Mouse (Mus musculus): Measurements from ENCODE around the gene Cib3. TPM values are rescaled to one million over a fixed set of nuclear protein-coding genes. Genes with fewer than 3 reads are reported as not detected.
A peak's percentile ranks its signal among the peaks of the same experiment; 100 is the strongest.

The Cib3 gene
- polyA plus RNA-seq, 1 experiment from 2014 or later, result not detected

DNA sequence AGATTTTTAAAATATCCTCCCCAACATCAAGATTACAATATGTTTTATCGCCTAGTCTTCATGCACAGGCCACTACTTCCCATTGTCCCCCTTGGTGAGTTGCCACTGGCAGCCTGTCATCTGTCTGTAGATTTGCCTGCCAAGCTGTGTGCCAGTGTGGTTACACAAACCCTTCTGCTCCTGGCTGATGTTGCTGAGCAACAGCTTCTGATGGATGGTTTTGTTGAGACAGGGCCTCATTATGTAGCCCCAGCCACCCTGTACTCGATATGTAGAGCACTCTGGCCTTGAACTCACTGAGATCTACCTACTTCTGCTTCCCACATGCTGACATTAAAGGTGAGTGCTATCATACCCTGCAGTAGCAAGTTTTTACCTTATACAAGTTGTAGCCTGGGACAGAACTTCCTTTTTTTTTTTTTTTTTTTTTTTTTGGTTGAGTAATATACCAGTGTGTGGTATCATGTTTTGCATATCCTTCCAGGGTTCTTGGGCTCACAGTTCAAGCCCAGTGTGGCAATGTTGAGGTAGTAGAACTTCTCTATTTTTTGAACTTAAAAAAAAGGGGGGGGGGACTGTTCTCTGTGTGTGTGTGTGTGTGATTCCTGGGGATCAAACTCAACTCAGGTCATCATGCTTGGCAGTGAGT, 29.0 kb downstream of the Cib3 start:
- Histone ChIP-seq H3K4me3 (ENCODE audit: low read length) (no peak overlapping the region), H3K27me3 (ENCODE audit: insufficient read depth, low read length) (no peaks in the 10 kb centered on the region), H3K27ac (ENCODE audit: low read length) (no peak overlapping the region), H3K9me3 (ENCODE audit: low read length) (no peaks in the 10 kb centered on the region), H3K4me2 (replicated peaks; ENCODE audit: low read depth, low read length) (no peak overlapping the region), H3K36me3 (ENCODE audit: insufficient read depth, low read length) (peaks cover 24% of the 10 kb centered on the region), H3K4me1 (ENCODE audit: insufficient read depth, low read length) (no peaks in the 10 kb centered on the region), H3K9ac (replicated peaks; ENCODE audit: low read length) (no peak overlapping the region)
- WGBS, result 95% methylated on average over 2 of the region's 2 CpGs
- no peak for ATAC-seq (ENCODE audit: low FRiP score, low TSS enrichment)

DNA sequence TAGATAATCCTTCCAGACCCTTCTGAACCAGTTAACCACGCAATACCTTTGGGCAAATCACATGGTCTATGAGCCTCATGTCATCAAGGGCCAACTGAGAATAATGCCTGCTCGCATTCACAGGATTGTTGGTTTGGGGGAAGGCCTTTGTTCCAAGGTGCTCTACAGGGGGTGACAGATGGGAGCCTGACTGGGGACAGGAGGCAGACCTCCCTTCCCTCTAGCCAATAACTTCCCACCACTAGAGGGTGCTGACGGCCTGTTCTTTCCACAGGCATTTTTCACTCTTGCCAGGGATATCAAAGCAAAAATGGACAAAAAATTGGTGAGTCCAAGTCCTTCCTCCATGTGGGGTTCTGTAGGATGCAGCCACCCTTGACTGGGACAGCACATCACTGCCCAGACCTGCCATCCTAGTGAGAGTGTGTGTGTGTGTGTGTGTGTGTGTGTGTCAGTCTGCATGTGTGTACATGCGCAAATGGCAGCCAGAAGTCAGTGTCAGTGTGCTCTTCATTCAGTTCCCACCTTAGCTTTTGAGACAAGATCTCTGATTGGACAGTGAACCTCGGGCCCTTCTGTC, 35.2 kb downstream of the Cib3 start:
- Histone ChIP-seq H3K27ac (ENCODE audit: low read length) (no peak overlapping the region), H3K4me3 (ENCODE audit: low read length) (no peak overlapping the region), H3K4me2 (replicated peaks; ENCODE audit: low read depth, low read length) (no peak overlapping the region), H3K27me3 (ENCODE audit: insufficient read depth, low read length) (no peaks in the 10 kb centered on the region), H3K9ac (replicated peaks; ENCODE audit: low read length) (no peak overlapping the region), H3K9me3 (ENCODE audit: low read length) (no peaks in the 10 kb centered on the region), H3K4me1 (ENCODE audit: insufficient read depth, low read length) (no peaks in the 10 kb centered on the region), H3K36me3 (ENCODE audit: insufficient read depth, low read length) (peaks cover 76% of the 10 kb centered on the region)
- 69% methylated on average over 5 of the region's 5 CpGs for WGBS
- ATAC-seq (ENCODE audit: low FRiP score, low TSS enrichment), result peak; percentile 53; the same call in 1 of the 2 replicates

DNA sequence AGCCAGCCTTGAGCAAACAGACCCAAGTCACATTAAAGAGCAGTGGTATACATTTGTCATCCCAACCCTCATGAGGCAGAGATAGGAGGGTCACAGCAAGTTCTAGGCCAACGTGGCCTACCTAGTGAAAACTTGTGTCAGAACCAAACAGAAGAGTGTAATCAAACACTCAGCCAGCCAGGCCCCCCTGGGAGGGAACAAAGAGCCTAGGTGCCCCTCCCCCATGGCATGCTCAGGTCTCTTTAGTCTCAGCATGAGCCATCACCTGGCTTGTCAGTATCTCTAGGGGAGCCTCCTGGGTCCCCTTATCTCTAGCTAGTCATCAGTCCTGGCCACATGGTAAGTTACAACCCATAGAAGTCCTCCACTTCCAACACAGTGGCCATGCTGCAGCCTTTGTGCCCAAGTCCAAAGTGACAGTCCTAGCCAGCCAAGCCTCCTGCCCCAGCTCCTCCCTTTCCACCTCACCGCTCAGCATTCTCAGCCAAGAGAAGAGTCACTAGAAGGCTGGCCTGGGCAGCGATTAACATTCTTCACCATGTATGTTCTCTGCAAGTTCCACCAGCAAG, 42.9 kb downstream of the Cib3 start:
- H3K9me3 ChIP-seq (ENCODE audit: low read length), result no peaks in the 10 kb centered on the region
- H3K36me3 ChIP-seq (ENCODE audit: insufficient read depth, low read length), result peaks cover 69% of the 10 kb centered on the region
- H3K27me3 ChIP-seq (ENCODE audit: insufficient read depth, low read length), result no peaks in the 10 kb centered on the region
- 82% methylated on average over 3 of the region's 3 CpGs for WGBS
- H3K9ac ChIP-seq (replicated peaks; ENCODE audit: low read length), result no peak overlapping the region
- no peak overlapping the region for H3K4me2 ChIP-seq (replicated peaks; ENCODE audit: low read depth, low read length)
- H3K4me1 ChIP-seq (ENCODE audit: insufficient read depth, low read length), result no peaks in the 10 kb centered on the region
- 0 out of 2 replicates have a peak, but pooled peaks have one; percentile 29 for ATAC-seq (ENCODE audit: low FRiP score, low TSS enrichment)
- no peak overlapping the region for H3K27ac ChIP-seq (ENCODE audit: low read length)
- H3K4me3 ChIP-seq (ENCODE audit: low read length), result no peak overlapping the region

DNA sequence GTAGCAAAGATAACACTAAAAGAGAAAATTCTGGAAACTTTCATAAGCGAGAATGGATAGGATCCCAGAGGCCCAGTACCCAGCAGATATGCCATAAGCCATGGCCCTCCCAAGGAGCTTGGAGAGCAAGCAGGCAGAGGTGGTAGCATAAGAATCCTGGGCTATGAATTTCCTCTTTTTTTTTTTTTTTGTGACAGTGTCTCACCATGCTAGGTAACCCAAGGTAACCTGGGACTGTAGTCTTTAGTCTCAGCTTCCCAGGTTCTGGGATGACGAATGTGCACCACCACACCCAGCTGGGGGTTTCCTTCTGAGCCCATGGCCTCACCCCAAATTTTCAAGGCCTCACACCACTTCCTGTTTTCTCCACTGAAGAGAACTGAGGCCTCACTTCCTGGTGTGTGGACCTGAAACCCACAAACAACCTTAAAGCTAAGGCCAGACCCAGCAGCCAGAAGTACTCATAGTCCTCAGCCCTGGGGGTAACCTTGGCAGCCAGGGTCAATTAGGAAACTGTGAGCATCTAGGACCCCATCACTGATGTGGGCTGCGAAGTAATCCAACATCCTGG, 43.5 kb downstream of the Cib3 start:
- no peak overlapping the region for H3K4me3 ChIP-seq (ENCODE audit: low read length)
- no peaks in the 10 kb centered on the region for H3K9me3 ChIP-seq (ENCODE audit: low read length)
- peaks cover 63% of the 10 kb centered on the region for H3K36me3 ChIP-seq (ENCODE audit: insufficient read depth, low read length)
- H3K4me1 ChIP-seq (ENCODE audit: insufficient read depth, low read length), result no peaks in the 10 kb centered on the region
- H3K27ac ChIP-seq (ENCODE audit: low read length), result no peak overlapping the region
- WGBS, result 87% methylated on average over 3 of the region's 3 CpGs
- no peak overlapping the region for H3K4me2 ChIP-seq (replicated peaks; ENCODE audit: low read depth, low read length)
- no peak overlapping the region for H3K9ac ChIP-seq (replicated peaks; ENCODE audit: low read length)
- H3K27me3 ChIP-seq (ENCODE audit: insufficient read depth, low read length), result no peaks in the 10 kb centered on the region
- no peak for ATAC-seq (ENCODE audit: low FRiP score, low TSS enrichment)

DNA sequence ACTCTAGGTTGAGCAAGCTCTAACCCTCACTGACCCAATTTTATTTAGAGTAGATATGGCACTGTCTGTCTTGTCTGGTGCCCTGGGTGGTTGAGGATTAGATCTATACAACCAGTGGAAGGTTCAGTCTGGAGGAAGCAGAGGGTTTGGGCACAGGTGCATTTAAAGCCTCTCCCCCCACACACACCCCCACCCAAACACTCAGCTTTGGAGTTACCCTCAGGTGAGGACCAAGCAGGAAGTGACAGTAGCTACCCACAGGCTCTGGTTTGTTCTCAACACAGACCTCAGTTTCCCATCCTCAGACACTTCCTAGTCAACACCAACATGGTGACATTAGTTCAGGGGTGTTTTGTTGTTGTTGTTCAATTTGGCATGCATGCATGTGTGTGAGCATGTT, 49.8 kb downstream of the Cib3 start:
- no peak for ATAC-seq (ENCODE audit: low FRiP score, low TSS enrichment)
- Histone ChIP-seq H3K4me2 (replicated peaks; ENCODE audit: low read depth, low read length) (no peak overlapping the region), H3K27me3 (ENCODE audit: insufficient read depth, low read length) (no peaks in the 10 kb centered on the region), H3K36me3 (ENCODE audit: insufficient read depth, low read length) (peaks cover 9% of the 10 kb centered on the region; the same call in 1 of the 2 replicates), H3K27ac (ENCODE audit: low read length) (no peak overlapping the region), H3K9ac (replicated peaks; ENCODE audit: low read length) (no peak overlapping the region), H3K9me3 (ENCODE audit: low read length) (no peaks in the 10 kb centered on the region), H3K4me3 (ENCODE audit: low read length) (no peak overlapping the region), H3K4me1 (ENCODE audit: insufficient read depth, low read length) (peaks cover 27% of the 10 kb centered on the region)

DNA sequence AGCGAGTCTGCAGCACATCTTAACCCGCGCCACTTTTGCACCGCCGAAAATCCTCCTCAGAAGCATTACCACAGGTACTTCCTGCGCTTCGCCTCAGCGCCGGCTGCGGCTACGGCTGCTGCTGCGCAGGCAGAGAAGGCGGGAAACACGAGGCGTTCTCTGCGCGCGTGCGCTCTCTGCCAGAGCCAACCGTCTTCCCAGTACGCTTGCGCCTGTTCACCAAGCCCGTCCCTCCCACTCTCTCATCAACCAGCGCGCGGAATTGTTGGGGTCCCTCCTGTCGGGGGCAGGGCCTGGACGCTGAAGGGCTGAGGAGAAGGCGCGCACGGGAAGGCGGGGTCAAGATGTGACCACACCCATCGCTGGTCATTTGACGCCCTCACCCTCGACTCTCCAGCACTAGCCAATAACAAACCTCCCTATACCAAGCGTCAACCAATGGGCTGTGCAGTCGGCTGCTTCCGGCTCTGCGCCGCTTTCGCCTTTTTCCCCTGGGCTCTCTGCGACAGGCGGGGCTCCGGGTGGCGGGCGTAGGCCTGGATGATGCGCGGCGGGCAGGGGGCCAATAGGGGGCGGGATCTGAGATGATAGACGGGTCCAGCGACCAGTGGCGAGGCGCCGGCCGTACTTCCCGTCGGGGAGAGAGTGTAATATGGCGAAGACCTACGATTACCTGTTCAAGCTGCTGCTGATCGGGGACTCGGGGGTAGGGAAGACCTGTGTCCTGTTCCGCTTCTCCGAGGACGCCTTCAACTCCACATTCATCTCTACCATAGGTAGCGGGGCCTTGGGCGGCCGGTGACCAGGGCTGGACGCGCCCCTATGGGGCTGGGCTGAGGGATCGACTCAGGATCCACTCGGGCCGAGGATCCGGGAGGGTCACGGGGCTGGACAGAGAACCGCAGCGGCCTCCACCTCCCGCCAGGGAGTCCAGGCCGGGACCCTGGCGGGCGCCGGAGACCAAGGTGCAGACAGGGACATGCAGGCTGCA, 51.6 kb downstream of the Cib3 start, which contains the start of gene Rab8a:
TSS of gene Rab8a (plus strand) at position 494 of the 991 bp plus-strand sequence.
- no peaks in the 10 kb centered on the region for H3K9me3 ChIP-seq (ENCODE audit: low read length)
- peaks cover 27% of the 10 kb centered on the region for H3K4me1 ChIP-seq (ENCODE audit: insufficient read depth, low read length)
- peak within 1 kb of the TSS; percentile 88 for H3K27ac ChIP-seq (ENCODE audit: low read length)
- peak within 1 kb of the TSS; percentile 88 for H3K9ac ChIP-seq (replicated peaks; ENCODE audit: low read length)
- peak; percentile 99 for ATAC-seq (ENCODE audit: low FRiP score, low TSS enrichment)
- H3K4me2 ChIP-seq (replicated peaks; ENCODE audit: low read depth, low read length), result peak within 1 kb of the TSS; percentile 82
- WGBS, result under 1% methylated on average over 82 of the region's 82 CpGs
- H3K36me3 ChIP-seq (ENCODE audit: insufficient read depth, low read length), result peaks cover 9% of the 10 kb centered on the region; the same call in 1 of the 2 replicates
- H3K27me3 ChIP-seq (ENCODE audit: insufficient read depth, low read length), result no peaks in the 10 kb centered on the region
- peak within 1 kb of the TSS; percentile 68 for H3K4me3 ChIP-seq (ENCODE audit: low read length)

DNA sequence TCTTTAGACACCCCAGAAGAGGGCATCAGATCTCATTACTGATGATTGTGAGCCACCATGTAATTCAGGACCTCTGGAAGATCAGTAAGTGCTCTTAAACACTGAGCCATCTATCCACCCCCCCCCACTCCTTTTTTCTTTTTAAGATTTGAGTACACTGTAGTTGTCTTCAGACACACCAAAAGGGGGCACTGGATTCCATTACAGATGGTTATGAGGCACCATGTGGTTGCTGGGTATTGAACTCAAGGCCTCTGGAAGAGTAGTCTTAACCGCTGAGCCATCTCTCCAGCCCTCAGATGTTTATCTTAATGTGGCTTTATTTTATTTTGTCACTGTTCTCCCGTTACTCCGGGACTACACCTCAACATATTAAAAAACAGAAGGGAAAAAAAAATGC, 52.6 kb downstream of the Cib3 start:
- peak overlapping the region; percentile 82 for H3K4me2 ChIP-seq (replicated peaks; ENCODE audit: low read depth, low read length)
- H3K9ac ChIP-seq (replicated peaks; ENCODE audit: low read length), result peak overlapping the region; percentile 73
- ATAC-seq (ENCODE audit: low FRiP score, low TSS enrichment), result no peak
- no peak overlapping the region for H3K27ac ChIP-seq (ENCODE audit: low read length)
- H3K9me3 ChIP-seq (ENCODE audit: low read length), result no peaks in the 10 kb centered on the region
- H3K36me3 ChIP-seq (ENCODE audit: insufficient read depth, low read length), result peaks cover 6% of the 10 kb centered on the region; the same call in 1 of the 2 replicates
- WGBS, result 51% methylated on average over 3 of the region's 3 CpGs
- H3K27me3 ChIP-seq (ENCODE audit: insufficient read depth, low read length), result no peaks in the 10 kb centered on the region
- H3K4me1 ChIP-seq (ENCODE audit: insufficient read depth, low read length), result peaks cover 27% of the 10 kb centered on the region
- peak overlapping the region; percentile 68 for H3K4me3 ChIP-seq (ENCODE audit: low read length)

DNA sequence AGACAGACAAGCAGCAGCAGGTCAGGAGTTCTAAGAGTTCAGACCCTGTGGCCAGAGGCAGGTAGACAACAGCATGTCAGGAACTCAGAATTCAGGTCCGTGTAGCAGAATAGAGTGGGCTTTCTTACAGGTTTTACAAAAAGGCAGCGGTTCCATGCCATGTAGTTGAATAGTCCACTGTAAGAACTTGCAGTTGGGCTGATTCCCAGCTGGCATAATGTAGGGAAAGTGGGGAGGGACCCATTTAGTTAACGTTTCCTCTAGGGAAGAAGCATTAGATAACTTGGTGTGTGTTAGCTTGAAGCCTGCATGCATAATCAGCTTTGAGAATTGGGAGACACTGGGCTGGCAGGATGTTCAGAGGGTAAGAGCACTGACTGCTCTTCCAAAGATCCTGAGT, 53.9 kb downstream of the Cib3 start:
- H3K36me3 ChIP-seq (ENCODE audit: insufficient read depth, low read length), result peaks cover 13% of the 10 kb centered on the region; the same call in 1 of the 2 replicates
- no peak overlapping the region for H3K9ac ChIP-seq (replicated peaks; ENCODE audit: low read length)
- no peak overlapping the region for H3K4me3 ChIP-seq (ENCODE audit: low read length)
- WGBS, result 82% methylated on average over 3 of the region's 3 CpGs
- H3K4me2 ChIP-seq (replicated peaks; ENCODE audit: low read depth, low read length), result no peak overlapping the region
- peaks cover 27% of the 10 kb centered on the region for H3K4me1 ChIP-seq (ENCODE audit: insufficient read depth, low read length)
- no peaks in the 10 kb centered on the region for H3K27me3 ChIP-seq (ENCODE audit: insufficient read depth, low read length)
- H3K9me3 ChIP-seq (ENCODE audit: low read length), result no peaks in the 10 kb centered on the region
- no peak for ATAC-seq (ENCODE audit: low FRiP score, low TSS enrichment)
- H3K27ac ChIP-seq (ENCODE audit: low read length), result no peak overlapping the region

GRCm38 (mm10) chr8:72158096-72158495, 54.5 kb downstream of the Cib3 start:
- WGBS, result 83% methylated on average over 2 of the region's 2 CpGs
- Histone ChIP-seq H3K27me3 (ENCODE audit: insufficient read depth, low read length) (no peaks in the 10 kb centered on the region), H3K36me3 (ENCODE audit: insufficient read depth, low read length) (peaks cover 16% of the 10 kb centered on the region), H3K4me3 (ENCODE audit: low read length) (no peak overlapping the region), H3K9ac (replicated peaks; ENCODE audit: low read length) (no peak overlapping the region), H3K27ac (ENCODE audit: low read length) (no peak overlapping the region), H3K4me2 (replicated peaks; ENCODE audit: low read depth, low read length) (no peak overlapping the region), H3K4me1 (ENCODE audit: insufficient read depth, low read length) (peaks cover 24% of the 10 kb centered on the region), H3K9me3 (ENCODE audit: low read length) (no peaks in the 10 kb centered on the region)
- ATAC-seq (ENCODE audit: low FRiP score, low TSS enrichment), result no peak
